Mouse (Mus musculus): ENCODE results near the gene Ptges3. TPM values are rescaled to one million over a fixed set of nuclear protein-coding genes. Genes with fewer than 3 reads are reported as not detected.
"Not testable (repeated sequence)": the region's sequence is repeated elsewhere in the genome, so short reads cannot be mapped to it uniquely, and the experiment has no call there.

Gene Ptges3
- polyA plus RNA-seq, 1 experiment from 2014 or later = 217 TPM

GRCm38 (mm10) chr10:128082880-128083421, 24.2 kb downstream of the Ptges3 start, which contains the start of gene Atp5b:
TSS of gene Atp5b (plus strand) at chr10:128083273.
- peak; percentile 97 for ATAC-seq (ENCODE audit: insufficient read depth)
- Histone ChIP-seq H3K4me2 (peak within 1 kb of the TSS; percentile 79), H3K27me3 (no peaks in the 10 kb centered on the region), H3K9ac (peak within 1 kb of the TSS; percentile 94), H3K9me3 (replicated peaks) (no peaks in the 10 kb centered on the region), H3K4me3 (replicated peaks) (peak within 1 kb of the TSS; percentile 92), H3K4me1 (replicated peaks) (peaks cover 37% of the 10 kb centered on the region), H3K36me3 (replicated peaks) (peaks cover 40% of the 10 kb centered on the region), H3K27ac (replicated peaks) (peak within 1 kb of the TSS; percentile 87)
- under 1% methylated on average over 34 of the region's 34 CpGs for WGBS (ENCODE audit: insufficient replicate concordance)

GRCm38 (mm10) chr10:128083688-128084087, 24.9 kb downstream of the Ptges3 start:
- ATAC-seq (ENCODE audit: insufficient read depth) = peak; percentile 4; the same call in 1 of the 2 replicates
- Histone ChIP-seq H3K27me3 (no peaks in the 10 kb centered on the region), H3K9me3 (replicated peaks) (no peaks in the 10 kb centered on the region), H3K4me1 (replicated peaks) (peaks cover 45% of the 10 kb centered on the region), H3K4me2 (peak overlapping the region; percentile 68), H3K9ac (peak overlapping the region; percentile 94), H3K36me3 (replicated peaks) (peaks cover 45% of the 10 kb centered on the region), H3K4me3 (replicated peaks) (peak overlapping the region; percentile 92), H3K27ac (replicated peaks) (peak overlapping the region; percentile 87)
- WGBS (ENCODE audit: insufficient replicate concordance) = under 1% methylated on average over 22 of the region's 22 CpGs

- ATAC-seq (ENCODE audit: insufficient read depth) = no peak
- Histone ChIP-seq H3K4me1 (replicated peaks) (peaks cover 48% of the 10 kb centered on the region), H3K9ac (peak overlapping the region; percentile 94), H3K4me3 (replicated peaks) (peak overlapping the region; percentile 92), H3K4me2 (peak overlapping the region; percentile 68), H3K27me3 (no peaks in the 10 kb centered on the region), H3K36me3 (replicated peaks) (peaks cover 50% of the 10 kb centered on the region), H3K9me3 (replicated peaks) (no peaks in the 10 kb centered on the region), H3K27ac (replicated peaks) (peak overlapping the region; percentile 87)
- WGBS (ENCODE audit: insufficient replicate concordance) = 0% methylated on average over 3 of the region's 3 CpGs
These were observed 25.4 kb downstream of the Ptges3 start for GRCm38 (mm10) chr10:128084160-128084559.

- H3K27ac ChIP-seq (replicated peaks) = no peak overlapping the region
- 64% methylated on average over 6 of the region's 6 CpGs for WGBS (ENCODE audit: insufficient replicate concordance)
- ATAC-seq (ENCODE audit: insufficient read depth) = no peak
These were observed 27.6 kb downstream of the Ptges3 start for GRCm38 (mm10) chr10:128086391-128086790.

GRCm38 (mm10) chr10:128087216-128087615, 28.5 kb downstream of the Ptges3 start:
- not testable (repeated sequence) for H3K9ac ChIP-seq; H3K4me3 ChIP-seq (replicated peaks); H3K4me2 ChIP-seq; H3K27me3 ChIP-seq; ATAC-seq (ENCODE audit: insufficient read depth); H3K27ac ChIP-seq (replicated peaks); H3K9me3 ChIP-seq (replicated peaks)
- Histone ChIP-seq H3K36me3 (replicated peaks) (peaks cover 64% of the 10 kb centered on the region), H3K4me1 (replicated peaks) (peaks cover 64% of the 10 kb centered on the region)
- 81% methylated on average over 2 of the region's 2 CpGs for WGBS (ENCODE audit: insufficient replicate concordance)

More at GRCm38 (mm10) chr10:128086391-128086790, 27.6 kb downstream of the Ptges3 start:
- Histone ChIP-seq H3K4me2 (no peak overlapping the region), H3K4me3 (replicated peaks) (no peak overlapping the region), H3K27me3 (no peaks in the 10 kb centered on the region), H3K36me3 (replicated peaks) (peaks cover 64% of the 10 kb centered on the region), H3K4me1 (replicated peaks) (peaks cover 64% of the 10 kb centered on the region), H3K9ac (no peak overlapping the region), H3K9me3 (replicated peaks) (no peaks in the 10 kb centered on the region)

DNA sequence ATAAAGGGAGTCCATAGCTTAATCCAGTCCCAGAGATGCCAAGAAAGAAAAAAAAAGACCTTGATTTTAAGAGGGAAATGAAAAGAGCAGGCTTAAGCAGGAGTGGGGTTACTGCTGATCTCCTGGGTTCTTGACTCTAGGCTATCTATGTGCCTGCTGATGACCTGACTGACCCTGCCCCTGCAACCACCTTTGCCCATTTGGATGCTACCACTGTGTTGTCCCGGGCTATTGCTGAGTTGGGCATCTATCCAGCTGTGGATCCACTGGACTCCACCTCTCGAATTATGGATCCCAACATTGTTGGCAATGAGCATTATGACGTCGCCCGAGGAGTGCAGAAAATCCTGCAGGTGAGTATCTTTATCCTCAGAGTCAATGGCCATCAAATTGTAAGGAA, 29.4 kb downstream of the Ptges3 start:
- H3K4me1 ChIP-seq (replicated peaks) = peaks cover 64% of the 10 kb centered on the region
- WGBS (ENCODE audit: insufficient replicate concordance) = 87% methylated on average over 5 of the region's 5 CpGs
- H3K27me3 ChIP-seq = no peaks in the 10 kb centered on the region
- H3K4me3 ChIP-seq (replicated peaks) = no peak overlapping the region
- peaks cover 64% of the 10 kb centered on the region for H3K36me3 ChIP-seq (replicated peaks)
- ATAC-seq (ENCODE audit: insufficient read depth) = no peak
- no peaks in the 10 kb centered on the region for H3K9me3 ChIP-seq (replicated peaks)
- no peak overlapping the region for H3K9ac ChIP-seq
- 0 out of 2 replicates have a peak overlapping the region, but pooled peaks have one; percentile 19 for H3K27ac ChIP-seq (replicated peaks)
- no peak overlapping the region for H3K4me2 ChIP-seq

GRCm38 (mm10) chr10:128089842-128090241, 31.1 kb downstream of the Ptges3 start:
- Histone ChIP-seq H3K9ac (no peak overlapping the region), H3K4me2 (no peak overlapping the region), H3K9me3 (replicated peaks) (no peaks in the 10 kb centered on the region), H3K27me3 (no peaks in the 10 kb centered on the region), H3K4me3 (replicated peaks) (no peak overlapping the region), H3K36me3 (replicated peaks) (peaks cover 57% of the 10 kb centered on the region), H3K4me1 (replicated peaks) (peaks cover 79% of the 10 kb centered on the region), H3K27ac (replicated peaks) (peak overlapping the region; percentile 59)
- no peak for ATAC-seq (ENCODE audit: insufficient read depth)
- WGBS (ENCODE audit: insufficient replicate concordance) = 18% methylated on average over 5 of the region's 5 CpGs

GRCm38 (mm10) chr10:128090651-128091563, 32.2 kb downstream of the Ptges3 start:
- Histone ChIP-seq H3K9me3 (replicated peaks) (no peaks in the 10 kb centered on the region), H3K36me3 (replicated peaks) (peaks cover 47% of the 10 kb centered on the region), H3K27me3 (no peaks in the 10 kb centered on the region), H3K9ac (peak overlapping the region; percentile 90; the same call in 1 of the 2 replicates), H3K4me3 (replicated peaks) (peak overlapping the region; percentile 78), H3K4me2 (peak overlapping the region; percentile 90), H3K4me1 (replicated peaks) (peaks cover 81% of the 10 kb centered on the region), H3K27ac (replicated peaks) (peak overlapping the region; percentile 98)
- WGBS (ENCODE audit: insufficient replicate concordance) = 4% methylated on average over 14 of the region's 14 CpGs
- ATAC-seq (ENCODE audit: insufficient read depth) = peak; percentile 59

DNA sequence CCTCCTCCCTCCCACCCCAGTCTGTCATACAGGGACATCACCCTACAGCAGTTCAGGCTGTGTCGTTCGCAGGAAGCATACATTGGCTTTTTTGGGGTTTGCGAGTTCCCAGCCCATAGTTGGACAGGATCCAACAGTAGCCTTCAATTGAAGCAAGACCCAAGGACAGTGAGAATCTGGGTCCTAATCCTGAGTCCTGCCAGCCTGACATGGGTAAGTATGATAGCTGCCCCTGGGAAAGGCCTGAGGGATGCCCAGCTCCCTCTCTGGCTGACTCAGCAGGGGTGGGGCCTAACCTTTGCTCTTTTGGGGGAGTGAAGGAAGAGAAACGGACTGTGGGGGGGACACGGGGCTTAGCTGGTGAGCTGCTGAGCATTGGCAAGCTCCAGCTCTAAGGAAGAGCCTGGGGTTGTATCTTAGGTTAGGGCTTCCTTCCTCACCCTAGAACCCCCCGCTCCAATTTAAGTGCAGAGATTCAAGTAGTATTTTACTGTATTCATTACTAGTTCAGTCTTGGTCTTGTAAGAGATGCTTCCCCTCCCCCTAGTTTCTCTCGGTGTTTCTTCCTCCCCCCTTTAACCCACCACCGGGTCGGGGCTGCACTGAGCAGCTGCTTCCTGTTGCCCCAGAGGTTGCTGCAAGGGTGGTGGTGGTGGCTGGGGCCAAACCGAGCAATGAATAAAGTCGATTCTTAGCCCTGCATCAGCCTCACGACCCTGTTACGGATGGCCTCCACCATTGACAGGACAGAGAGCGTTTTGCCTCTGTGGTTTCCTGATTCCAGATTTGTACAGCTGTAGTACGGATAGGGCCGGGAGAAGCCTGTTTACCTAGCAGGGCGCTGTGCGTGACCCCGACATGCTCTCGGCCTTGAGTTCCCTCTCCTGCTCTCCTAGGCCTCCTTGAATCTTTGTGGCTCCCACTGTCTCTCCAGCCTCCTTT, 33.1 kb downstream of the Ptges3 start, which contains the start of gene Baz2a:
Gene Baz2a, plus strand, starts transcription at position 14 of the 942 bp plus-strand sequence.
- peak within 1 kb of the TSS; percentile 90 for H3K4me2 ChIP-seq
- WGBS (ENCODE audit: insufficient replicate concordance) = under 1% methylated on average over 20 of the region's 20 CpGs
- no peaks in the 10 kb centered on the region for H3K9me3 ChIP-seq (replicated peaks)
- no peaks in the 10 kb centered on the region for H3K27me3 ChIP-seq
- H3K4me3 ChIP-seq (replicated peaks) = peak within 1 kb of the TSS; percentile 78
- H3K9ac ChIP-seq = peak within 1 kb of the TSS; percentile 90
- peaks cover 37% of the 10 kb centered on the region for H3K36me3 ChIP-seq (replicated peaks)
- H3K4me1 ChIP-seq (replicated peaks) = peaks cover 82% of the 10 kb centered on the region
- peak; percentile 85 for ATAC-seq (ENCODE audit: insufficient read depth)
- peak within 1 kb of the TSS; percentile 98 for H3K27ac ChIP-seq (replicated peaks)
